Mouse (Mus musculus) olfactory bulb, adult 2 months (tissue): ENCODE measurements around the gene Drd1.

Source experiments
- CTCF ChIP-seq: fragments of 200-500 bp; IDR thresholded peaks from 2 replicates; pipeline ENCODE4 v1.5.1; 2012; ENCODE audit warnings: low read depth, mild to moderate bottlenecking, low read length, moderate library complexity; ENCODE audit not compliant: insufficient read depth
- POLR2A ChIP-seq: fragments of 200-500 bp; IDR thresholded peaks from 2 replicates; pipeline ENCODE4 v1.6.1; 2012; ENCODE audit warnings: mild to moderate bottlenecking, low read depth, low read length, moderate library complexity; ENCODE audit not compliant: insufficient read depth

DNA sequence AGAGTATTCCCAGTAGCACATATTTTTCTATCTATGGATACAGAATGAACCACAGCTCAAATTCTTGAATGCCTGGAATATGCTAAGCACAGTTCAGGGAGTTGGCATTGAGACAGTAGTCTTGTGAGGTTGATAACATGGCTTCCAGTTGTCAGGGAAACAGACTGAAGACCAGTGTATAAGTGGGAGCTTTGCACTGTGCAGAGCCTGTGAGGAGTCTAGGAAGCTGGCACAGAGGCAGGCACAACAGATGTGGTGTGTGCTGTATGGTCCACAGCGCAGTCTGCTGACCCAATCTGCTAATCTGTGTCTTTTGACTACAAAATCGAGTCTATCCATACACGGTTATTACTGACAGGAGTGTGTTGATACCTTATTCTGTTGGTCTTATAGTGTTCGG is 46.8 kb downstream of the Drd1 start:
- TF ChIP-seq CTCF (no peak), POLR2A (no peak)
